Mouse (Mus musculus) kidney, adult 2 months (tissue): ENCODE measurements around the gene Tctn1.

ENCODE experiments used
- CTCF ChIP-seq: fragments of 200-500 bp; conservative IDR thresholded peaks from 2 replicates; pipeline ENCODE4 v1.5.1; 2011; ENCODE audit warnings: low read depth, mild to moderate bottlenecking, control low read depth, low read length, moderate library complexity, mixed read lengths; ENCODE audit not compliant: insufficient read depth, insufficient read length
- POLR2A ChIP-seq: fragments of 200-500 bp; IDR thresholded peaks from one replicate; pipeline ENCODE4 v1.6.1; 2011; ENCODE audit warnings: low read depth, low read length, control low read depth

GRCm38 (mm10) chr5:122286191-122286590 is 21.9 kb upstream of the Tctn1 start:
- TF ChIP-seq CTCF, result no peak
- TF ChIP-seq POLR2A, result no peak
